Mouse (Mus musculus) thymus, adult 2 months (tissue): ENCODE measurements around the gene Cep57l1.

ENCODE experiments used
- CTCF ChIP-seq: fragments of 200-500 bp; IDR thresholded peaks from 2 replicates; pipeline ENCODE4 v1.5.1; 2012; ENCODE audit warnings: mild to moderate bottlenecking, control low read depth, low read length, moderate library complexity, borderline replicate concordance; ENCODE audit not compliant: control insufficient read depth, poor library complexity, insufficient read depth; ENCODE audit errors: extremely low read depth
- POLR2A ChIP-seq: fragments of 200-500 bp; IDR thresholded peaks from 2 replicates; pipeline ENCODE4 v1.6.1; 2012; ENCODE audit warnings: mild to moderate bottlenecking, low read length, control low read depth, moderate library complexity; ENCODE audit not compliant: control insufficient read depth, poor library complexity, insufficient read depth; ENCODE audit errors: extremely low read depth

GRCm38 (mm10) chr10:41810564-41811455, 1.1 kb upstream of the Cep57l1 start:
- no peak for TF ChIP-seq POLR2A
- no peak for TF ChIP-seq CTCF
